Mouse (Mus musculus): ENCODE measurements at regions not wholly inside any gene's neighbourhood (a gene's known extent, or its start where the extent isn't known, plus 50 kb on each side); places are given as distances from the start of the nearest gene placed in this dataset.

- DNase-seq (ENCODE audit: low spot score in 2 of 2), result no peak
Measured at GRCm38 (mm10) chr19:18200105-18200782, 362.8 kb upstream of the Pcsk5 start.

GRCm38 (mm10) chr19:18189102-18189742, 351.8 kb upstream of the Pcsk5 start:
- DNase-seq (ENCODE audit: low spot score in 2 of 2), result no peak

- DNase-seq (ENCODE audit: low spot score in 2 of 2), result no peak
Measured at GRCm38 (mm10) chr19:18188122-18188866, 350.9 kb upstream of the Pcsk5 start.

GRCm38 (mm10) chr19:18185767-18186554, 348.5 kb upstream of the Pcsk5 start:
- no peak for DNase-seq (ENCODE audit: low spot score in 2 of 2)

GRCm38 (mm10) chr19:18185211-18185610, 347.8 kb upstream of the Pcsk5 start:
- DNase-seq (ENCODE audit: low spot score in 2 of 2), result no peak

GRCm38 (mm10) chr19:18176200-18176599, 338.8 kb upstream of the Pcsk5 start:
- DNase-seq (ENCODE audit: low spot score in 2 of 2), result no peak

- no peak for DNase-seq (ENCODE audit: low spot score in 2 of 2)
Measured at GRCm38 (mm10) chr19:18146494-18146893, 309.1 kb upstream of the Pcsk5 start.

GRCm38 (mm10) chr19:18130936-18131335, 293.5 kb upstream of the Pcsk5 start:
- no peak for DNase-seq (ENCODE audit: low spot score in 2 of 2)

GRCm38 (mm10) chr19:18128786-18129185, 291.4 kb upstream of the Pcsk5 start:
- no peak for DNase-seq (ENCODE audit: low spot score in 2 of 2)

GRCm38 (mm10) chr19:18106236-18106635, 268.8 kb upstream of the Pcsk5 start:
- DNase-seq (ENCODE audit: low spot score in 2 of 2), result no peak

GRCm38 (mm10) chr19:18104590-18104989, 267.2 kb upstream of the Pcsk5 start:
- DNase-seq (ENCODE audit: low spot score in 2 of 2), result no peak

- DNase-seq (ENCODE audit: low spot score in 2 of 2), result no peak
Measured at GRCm38 (mm10) chr19:18101423-18102341, 264.2 kb upstream of the Pcsk5 start.

- no peak for DNase-seq (ENCODE audit: low spot score in 2 of 2)
Measured at GRCm38 (mm10) chr19:18083312-18083711, 245.9 kb upstream of the Pcsk5 start.

GRCm38 (mm10) chr19:18068919-18069318, 231.5 kb upstream of the Pcsk5 start:
- DNase-seq (ENCODE audit: low spot score in 2 of 2), result no peak

GRCm38 (mm10) chr19:18067855-18068494, 230.5 kb upstream of the Pcsk5 start:
- DNase-seq (ENCODE audit: low spot score in 2 of 2), result no peak

- DNase-seq (ENCODE audit: low spot score in 2 of 2), result no peak
Measured at GRCm38 (mm10) chr19:18057256-18057890, 219.9 kb upstream of the Pcsk5 start.

GRCm38 (mm10) chr19:18056414-18057254, 219.2 kb upstream of the Pcsk5 start:
- no peak for DNase-seq (ENCODE audit: low spot score in 2 of 2)

GRCm38 (mm10) chr19:18050353-18050752, 212.9 kb upstream of the Pcsk5 start:
- DNase-seq (ENCODE audit: low spot score in 2 of 2), result no peak

GRCm38 (mm10) chr19:18034225-18034624, 196.8 kb upstream of the Pcsk5 start:
- DNase-seq (ENCODE audit: low spot score in 2 of 2), result no peak

Data from layer of hippocampus, adult 8-10 months (tissue).